8 mouse cellular contexts compared by ENCODE assay signal in the genomic region with DNA sequence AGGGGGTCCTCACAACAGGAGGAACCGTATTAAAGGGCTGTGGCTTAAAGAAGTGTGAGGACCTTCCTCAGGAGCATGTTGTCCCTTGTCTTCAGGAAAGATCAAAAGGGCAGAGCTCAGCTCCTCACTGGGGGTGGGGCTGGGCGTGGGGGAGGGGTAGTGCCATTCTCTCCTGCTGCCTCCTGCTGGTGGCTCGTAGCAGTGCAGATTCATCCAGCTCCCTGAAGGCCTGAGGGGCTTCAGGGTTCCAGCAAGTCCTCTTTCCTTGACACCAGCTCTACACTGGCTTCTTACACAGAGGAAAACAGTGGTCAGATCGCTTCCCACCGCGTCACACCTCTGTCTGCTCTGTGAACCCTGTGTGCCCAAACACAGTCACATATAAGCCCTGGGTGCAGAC. TPM values are rescaled to one million over a fixed set of nuclear protein-coding genes. Genes with fewer than 3 reads are reported as not detected.
DNase-seq lines count a peak whose midpoint lies in the region; ATAC-seq and TF ChIP-seq lines count a peak whose summit lies in the region.

No protein-coding gene starts in this region.

- WGBS in hindbrain, embryonic 10.5 days: 28% methylated on average over 6 of the region's 6 CpGs
- WGBS in hindbrain, embryonic 13.5 days: 39% methylated on average over 6 of the region's 6 CpGs
- WGBS in thymus, adult 2 months: 78% methylated on average over 6 of the region's 6 CpGs
- WGBS in limb, embryonic 10.5 days: 24% methylated on average over 6 of the region's 6 CpGs

- H3K27me3 ChIP-seq in hindbrain, embryonic 10.5 days (ENCODE audit: insufficient read depth, poor library complexity, severe bottlenecking): no peaks in the 10 kb centered on the region
- no peaks in the 10 kb centered on the region for H3K27me3 ChIP-seq in hindbrain, embryonic 13.5 days
- H3K27me3 ChIP-seq in thymus, adult 2 months (ENCODE audit: control insufficient read depth, insufficient read depth, low read length): no peaks in the 10 kb centered on the region
- H3K27me3 ChIP-seq in limb, embryonic 10.5 days (ENCODE audit: low read depth, poor library complexity, severe bottlenecking): no peaks in the 10 kb centered on the region

- no peak overlapping the region for H3K9ac ChIP-seq in hindbrain, embryonic 13.5 days

- ATAC-seq in hindbrain, embryonic 13.5 days (ENCODE audit: low FRiP score): no peak

- H3K36me3 ChIP-seq in hindbrain, embryonic 10.5 days: no peaks in the 10 kb centered on the region
- peaks cover 17% of the 10 kb centered on the region for H3K36me3 ChIP-seq in hindbrain, embryonic 13.5 days
- H3K36me3 ChIP-seq in thymus, adult 2 months (ENCODE audit: control insufficient read depth, insufficient read depth, low read length): no peaks in the 10 kb centered on the region; the same call in 1 of the 2 replicates
- H3K36me3 ChIP-seq in limb, embryonic 10.5 days: no peaks in the 10 kb centered on the region

- H3K27ac ChIP-seq in hindbrain, embryonic 10.5 days: no peak overlapping the region
- no peak overlapping the region for H3K27ac ChIP-seq in hindbrain, embryonic 13.5 days
- no peak overlapping the region for H3K27ac ChIP-seq in thymus, adult 2 months (ENCODE audit: control insufficient read depth, insufficient read depth, low read length)
- H3K27ac ChIP-seq in limb, embryonic 10.5 days: no peak overlapping the region

- H3K9me3 ChIP-seq in hindbrain, embryonic 10.5 days: peaks cover 1% of the 10 kb centered on the region; the same call in 1 of the 2 replicates
- no peaks in the 10 kb centered on the region for H3K9me3 ChIP-seq in hindbrain, embryonic 13.5 days
- no peaks in the 10 kb centered on the region for H3K9me3 ChIP-seq in limb, embryonic 10.5 days (replicated peaks)

- peaks cover 7% of the 10 kb centered on the region for H3K4me1 ChIP-seq in hindbrain, embryonic 10.5 days (replicated peaks)
- 0 out of 2 replicates have a peak, but pooled peaks cover 3% of the 10 kb centered on the region for H3K4me1 ChIP-seq in hindbrain, embryonic 13.5 days (replicated peaks)
- H3K4me1 ChIP-seq in thymus, adult 2 months (replicated peaks; ENCODE audit: control insufficient read depth, insufficient read depth, low read length): no peaks in the 10 kb centered on the region
- H3K4me1 ChIP-seq in limb, embryonic 10.5 days: peaks cover 6% of the 10 kb centered on the region; the same call in 1 of the 2 replicates

- peak; percentile 64; the same call in 1 of the 2 replicates for TF ChIP-seq CTCF in thymus, adult 2 months (IDR thresholded peaks at IDR 0.05; ENCODE audit: borderline replicate concordance, control insufficient read depth, extremely low read depth, insufficient read depth, low read length, poor library complexity)

- no peak overlapping the region for H3K4me2 ChIP-seq in hindbrain, embryonic 13.5 days

- no peak for TF ChIP-seq POLR2A in thymus, adult 2 months (IDR thresholded peaks at IDR 0.05; ENCODE audit: control insufficient read depth, extremely low read depth, insufficient read depth, low read length, poor library complexity)

- DNase-seq in hindbrain, embryonic 10.5 days (ENCODE audit: low spot score): peak; percentile 55
- DNase-seq in thymus, adult 2 months: peak; percentile 44
- DNase-seq in thymus, adult 18-20 months: no peak
- peak; percentile 65 for DNase-seq in limb, embryonic 10.5 days (ENCODE audit: low spot score)
- peak; percentile 82 for DNase-seq in thymus, postnatal 4 days
- DNase-seq in adrenal gland, adult 18-20 months (ENCODE audit: low spot score in 2 of 2): no peak
- no peak for DNase-seq in cerebellum, adult 11-12 months

- H3K4me3 ChIP-seq in hindbrain, embryonic 10.5 days: no peak overlapping the region
- H3K4me3 ChIP-seq in hindbrain, embryonic 13.5 days: no peak overlapping the region
- no peak overlapping the region for H3K4me3 ChIP-seq in thymus, adult 2 months (ENCODE audit: control insufficient read depth, insufficient read depth, low read length)
- H3K4me3 ChIP-seq in limb, embryonic 10.5 days: no peak overlapping the region

RNA-seq across cellular contexts. Expression of gene Ttc38, which starts 8.9 kb away (rescaled TPM):
- polyA plus RNA-seq in hindbrain, embryonic 10.5 days (2016; fragmentation: Nextera tagmentation; extraction: Ambion mirVana): 2.9 and 3.0 TPM in 2 replicates
- polyA plus RNA-seq in hindbrain, embryonic 13.5 days (2015; fragmentation: Nextera tagmentation; extraction: Ambion mirVana): 3.4 and 3.9 TPM in 2 replicates
- 8.5 and 10.1 TPM in 2 replicates for polyA plus RNA-seq in thymus, adult 2 months (2012; rRNA removed)
- polyA plus RNA-seq in limb, embryonic 10.5 days (2016; fragmentation: Nextera tagmentation; extraction: Ambion mirVana): 2.8 and 3.9 TPM in 2 replicates
- total RNA-seq in adrenal gland, adult 18-20 months (2021): 10 to 100 TPM; 16.2 to 18.7 TPM

RNA-seq across cellular contexts. Expression of gene Gtse1, which starts 18.6 kb away (rescaled TPM):
- 45.6 and 52.8 TPM in 2 replicates for polyA plus RNA-seq in hindbrain, embryonic 10.5 days (2016; fragmentation: Nextera tagmentation; extraction: Ambion mirVana)
- polyA plus RNA-seq in hindbrain, embryonic 13.5 days (2015; fragmentation: Nextera tagmentation; extraction: Ambion mirVana): 8.9 and 9.1 TPM in 2 replicates
- 39.6 and 52.5 TPM in 2 replicates for polyA plus RNA-seq in thymus, adult 2 months (2012; rRNA removed)
- polyA plus RNA-seq in limb, embryonic 10.5 days (2016; fragmentation: Nextera tagmentation; extraction: Ambion mirVana): 55.4 and 56.1 TPM in 2 replicates
- under 1 TPM; 0.58 to 0.70 TPM for total RNA-seq in adrenal gland, adult 18-20 months (2021)

RNA-seq across cellular contexts. Expression of gene Pkdrej, which starts 19.4 kb away (rescaled TPM):
- 0.04 TPM in 1 of 2 replicates, not detected in the other for polyA plus RNA-seq in hindbrain, embryonic 10.5 days (2016; fragmentation: Nextera tagmentation; extraction: Ambion mirVana)
- 0.04 TPM in 1 of 2 replicates, not detected in the other for polyA plus RNA-seq in hindbrain, embryonic 13.5 days (2015; fragmentation: Nextera tagmentation; extraction: Ambion mirVana)
- polyA plus RNA-seq in thymus, adult 2 months (2012; rRNA removed): 0.07 TPM in 1 of 2 replicates, not detected in the other
- 0.03 and 0.05 TPM in 2 replicates for polyA plus RNA-seq in limb, embryonic 10.5 days (2016; fragmentation: Nextera tagmentation; extraction: Ambion mirVana)
- total RNA-seq in adrenal gland, adult 18-20 months (2021): under 1 TPM; 0.16 to 0.23 TPM

RNA-seq across cellular contexts. Expression of gene Cdpf1, which starts 29.5 kb away (rescaled TPM):
- polyA plus RNA-seq in hindbrain, embryonic 10.5 days (2016; fragmentation: Nextera tagmentation; extraction: Ambion mirVana): 30.9 and 31.6 TPM in 2 replicates
- 17.1 and 20.5 TPM in 2 replicates for polyA plus RNA-seq in hindbrain, embryonic 13.5 days (2015; fragmentation: Nextera tagmentation; extraction: Ambion mirVana)
- 43.8 and 49.3 TPM in 2 replicates for polyA plus RNA-seq in thymus, adult 2 months (2012; rRNA removed)
- polyA plus RNA-seq in limb, embryonic 10.5 days (2016; fragmentation: Nextera tagmentation; extraction: Ambion mirVana): 35.2 and 35.6 TPM in 2 replicates
- total RNA-seq in adrenal gland, adult 18-20 months (2021): 10 to 100 TPM; 18.8 to 26.6 TPM

RNA-seq across cellular contexts. Expression of gene Trmu, which starts 38.1 kb away (rescaled TPM):
- polyA plus RNA-seq in hindbrain, embryonic 10.5 days (2016; fragmentation: Nextera tagmentation; extraction: Ambion mirVana): 36.7 and 37.6 TPM in 2 replicates
- polyA plus RNA-seq in hindbrain, embryonic 13.5 days (2015; fragmentation: Nextera tagmentation; extraction: Ambion mirVana): 40.8 and 47.9 TPM in 2 replicates
- polyA plus RNA-seq in thymus, adult 2 months (2012; rRNA removed): 34.7 and 39.1 TPM in 2 replicates
- 40.8 and 42.7 TPM in 2 replicates for polyA plus RNA-seq in limb, embryonic 10.5 days (2016; fragmentation: Nextera tagmentation; extraction: Ambion mirVana)
- total RNA-seq in adrenal gland, adult 18-20 months (2021): 10 to 100 TPM; 25.0 to 32.7 TPM

Comparison
In these comparisons a context has a peak if more than half of its experiments do, and no peak if none do; other contexts are left out.
1. DNase-seq: peak in hindbrain, embryonic 10.5 days (single experiment), thymus, adult 2 months (single experiment), limb, embryonic 10.5 days (single experiment) and thymus, postnatal 4 days (single experiment); none in thymus, adult 18-20 months (0 of 2), adrenal gland, adult 18-20 months (0 of 2) and cerebellum, adult 11-12 months (single experiment).